Mouse (Mus musculus) embryo, embryonic 11.5 days (tissue): ENCODE results near the gene Anln.
"Not testable (repeated sequence)": the region's sequence is repeated elsewhere in the genome, so short reads cannot be mapped to it uniquely, and the experiment has no call there.

Experiments
- DNase-seq: peaks from one replicate; pipeline ENCODE4 v3.0.0-alpha.2; 2012; ENCODE audit warnings: low read depth, low spot score

Anln gene

GRCm38 (mm10) chr9:22389021-22389476 is at the start of gene Anln:
Gene Anln (minus strand): TSS chr9:22389188.
- DNase-seq: peak; percentile 93

GRCm38 (mm10) chr9:22434101-22434500 is 45.1 kb upstream of the Anln start:
- no peak for DNase-seq

GRCm38 (mm10) chr9:22433221-22433620 is 44.2 kb upstream of the Anln start:
- DNase-seq: no peak

GRCm38 (mm10) chr9:22430315-22430840 is 41.4 kb upstream of the Anln start:
- DNase-seq: no peak

- DNase-seq: no peak
Observed at GRCm38 (mm10) chr9:22429533-22430241, 40.7 kb upstream of the Anln start.

DNA sequence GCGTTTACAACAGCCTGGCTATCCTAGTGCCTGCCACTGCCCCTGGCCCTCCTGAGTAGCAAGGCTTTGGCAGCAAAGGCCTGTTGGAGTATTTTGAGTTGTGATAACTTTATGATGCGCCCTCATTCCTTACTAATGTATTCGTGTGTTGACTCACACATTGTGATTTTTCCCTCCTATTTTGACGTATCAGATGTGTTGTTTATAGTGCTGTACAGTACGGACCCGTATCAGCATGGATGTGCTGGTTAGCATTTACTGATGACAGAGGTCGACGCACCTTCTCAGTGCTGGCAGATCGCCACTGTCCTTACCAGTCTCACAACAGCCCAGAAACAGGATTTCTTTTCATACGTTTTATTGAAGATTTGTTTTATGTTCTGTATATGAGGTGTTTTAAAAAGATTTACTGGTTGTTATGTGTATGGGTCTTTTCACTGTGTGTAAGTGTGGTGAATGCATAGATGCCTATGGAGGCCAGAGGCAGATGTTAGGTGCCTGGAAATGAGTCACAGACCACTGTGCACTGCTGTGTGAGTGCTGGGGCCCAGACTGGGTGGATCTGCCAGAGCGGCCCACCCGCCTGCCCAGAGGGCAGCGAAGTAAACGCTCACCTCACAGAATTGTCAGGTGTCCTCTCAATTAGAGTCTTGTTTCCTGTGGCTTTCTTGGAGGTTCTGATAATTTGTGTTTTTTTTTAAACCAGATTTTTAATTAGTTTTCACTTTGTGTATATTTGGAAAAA is 39.9 kb upstream of the Anln start:
- no peak for DNase-seq

GRCm38 (mm10) chr9:22428028-22428665 is 39.2 kb upstream of the Anln start:
- no peak for DNase-seq

DNA sequence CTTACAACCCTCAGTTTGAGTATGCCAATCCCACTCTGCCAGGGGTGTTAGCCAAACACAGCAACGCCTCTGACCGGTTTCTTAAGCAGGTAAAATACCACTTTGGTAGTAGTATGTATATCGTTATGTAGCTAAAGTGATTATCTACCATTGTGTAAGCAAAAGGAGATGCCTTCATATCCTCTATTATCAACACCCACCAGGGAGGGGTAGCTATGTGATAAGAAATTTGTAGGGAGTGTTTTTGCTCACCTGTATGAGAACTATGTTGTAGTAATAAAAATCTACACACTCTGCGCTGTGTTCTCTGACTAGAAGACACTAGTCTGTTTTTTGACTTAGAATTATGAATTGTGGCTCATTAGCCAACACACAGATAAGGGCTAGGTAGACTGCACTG is 35.7 kb upstream of the Anln start:
- no peak for DNase-seq

- no peak for DNase-seq
Observed at GRCm38 (mm10) chr9:22424196-22424595, 35.2 kb upstream of the Anln start.

DNA sequence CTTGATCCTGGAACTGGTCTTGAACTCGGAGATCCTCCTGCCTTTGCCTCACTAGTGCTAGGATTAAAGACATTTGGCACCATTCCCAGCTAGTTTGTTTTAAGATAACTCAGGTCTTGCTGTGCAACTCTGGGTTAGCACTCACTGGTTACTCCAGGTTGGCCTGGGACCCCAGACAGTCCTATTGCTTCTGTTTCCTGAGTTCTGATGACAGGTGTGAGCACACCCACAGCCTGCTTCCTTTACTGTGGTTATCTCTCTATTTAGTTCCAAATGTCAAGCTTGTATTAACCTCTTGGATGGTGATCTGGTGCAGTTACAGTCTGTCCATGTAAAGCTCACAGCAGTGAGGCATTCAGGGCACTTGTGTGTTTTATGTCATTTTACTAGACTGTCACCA is 34.5 kb upstream of the Anln start:
- DNase-seq: no peak

GRCm38 (mm10) chr9:22422559-22422958 is 33.6 kb upstream of the Anln start:
- no peak for DNase-seq

GRCm38 (mm10) chr9:22420491-22420890 is 31.5 kb upstream of the Anln start:
- DNase-seq: no peak

DNA sequence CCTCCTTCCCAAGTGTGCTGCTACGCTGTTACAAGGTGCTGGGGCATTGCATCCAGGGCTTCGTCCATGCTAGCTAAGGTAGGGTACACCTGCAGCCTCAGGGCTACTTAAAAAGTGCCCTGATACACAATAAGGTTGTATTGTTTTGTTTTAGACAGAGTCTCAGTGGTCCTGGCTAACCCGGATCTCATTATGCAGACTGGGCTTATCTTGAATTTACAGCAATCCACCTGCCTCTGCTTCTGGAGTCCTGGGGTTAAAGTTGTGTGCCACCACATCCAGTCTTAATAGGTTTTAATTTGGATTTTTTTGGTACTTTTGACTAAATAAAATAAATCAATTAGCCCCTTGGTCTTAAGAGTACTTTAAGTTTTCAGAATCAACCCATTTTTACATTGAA is 30.9 kb upstream of the Anln start:
- DNase-seq: no peak

DNA sequence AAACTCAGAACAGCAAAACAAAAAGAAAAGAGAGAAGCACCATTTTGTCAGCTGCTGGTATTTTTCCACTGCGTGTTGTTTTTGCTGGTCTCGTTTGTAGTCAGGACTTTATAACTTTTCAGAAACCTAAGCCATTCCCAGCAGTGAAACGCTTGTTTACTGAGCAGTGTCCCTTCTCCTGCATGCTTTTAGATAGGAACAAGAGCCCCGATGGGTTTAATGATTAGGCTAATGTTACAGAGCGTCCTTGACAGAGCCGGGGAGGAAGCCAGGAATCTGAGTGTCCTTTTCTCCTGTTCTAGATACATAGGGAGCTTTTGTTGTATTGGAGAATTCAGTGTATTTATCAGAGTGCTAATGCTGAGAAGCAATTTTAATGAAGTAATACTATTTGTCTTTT is 28.6 kb upstream of the Anln start:
- no peak for DNase-seq

DNA sequence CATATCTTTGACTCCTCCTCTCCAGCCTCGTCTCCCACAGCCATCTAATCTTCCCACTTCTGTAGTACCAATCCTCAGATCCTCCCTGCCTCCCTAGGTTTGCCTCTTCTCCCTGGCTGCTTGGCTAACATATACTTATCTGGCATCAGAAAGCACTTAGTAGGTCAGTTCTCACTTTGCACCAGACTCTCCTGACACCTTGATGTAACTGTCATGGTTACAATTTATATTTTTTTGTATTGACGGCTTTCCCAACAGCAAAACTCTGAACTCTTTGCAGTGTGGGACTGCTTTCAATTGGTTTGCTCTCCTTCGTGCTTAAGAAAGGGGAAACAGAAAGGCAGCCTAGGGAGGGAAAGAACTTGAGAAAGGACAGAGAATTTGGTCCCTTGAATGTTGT is 27.2 kb upstream of the Anln start:
- DNase-seq: no peak

- peak; percentile 96 for DNase-seq
Observed at GRCm38 (mm10) chr9:22411002-22411857, 22.2 kb upstream of the Anln start, which contains the start of gene 9530077C05Rik. Gene 9530077C05Rik (plus strand): TSS chr9:22411513.

- no peak for DNase-seq
Observed at GRCm38 (mm10) chr9:22409501-22409900, 20.5 kb upstream of the Anln start.

DNA sequence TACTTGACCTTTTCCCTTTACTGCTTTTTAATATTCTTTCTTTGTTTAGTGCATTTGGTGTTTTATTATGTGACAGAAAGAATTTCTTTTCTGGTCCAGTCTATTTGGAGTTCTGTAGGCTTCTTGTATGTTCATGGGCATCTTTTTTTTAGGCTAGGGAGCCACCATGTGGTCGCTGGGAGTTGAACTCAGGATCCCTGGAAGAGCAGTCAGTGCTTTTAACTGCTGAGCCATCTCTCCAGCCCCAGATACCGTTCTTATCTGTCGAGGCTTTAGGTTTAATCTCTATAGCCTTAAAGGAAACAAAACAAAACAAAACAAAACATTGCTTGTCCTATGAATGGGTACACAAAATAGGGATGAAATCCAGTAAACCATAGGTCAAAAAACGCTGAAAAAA is 19.4 kb upstream of the Anln start:
- not testable (repeated sequence) for DNase-seq

- DNase-seq: not testable (repeated sequence)
Observed at GRCm38 (mm10) chr9:22407633-22408032, 18.6 kb upstream of the Anln start.

GRCm38 (mm10) chr9:22405414-22405813 is 16.4 kb upstream of the Anln start:
- no peak for DNase-seq

DNA sequence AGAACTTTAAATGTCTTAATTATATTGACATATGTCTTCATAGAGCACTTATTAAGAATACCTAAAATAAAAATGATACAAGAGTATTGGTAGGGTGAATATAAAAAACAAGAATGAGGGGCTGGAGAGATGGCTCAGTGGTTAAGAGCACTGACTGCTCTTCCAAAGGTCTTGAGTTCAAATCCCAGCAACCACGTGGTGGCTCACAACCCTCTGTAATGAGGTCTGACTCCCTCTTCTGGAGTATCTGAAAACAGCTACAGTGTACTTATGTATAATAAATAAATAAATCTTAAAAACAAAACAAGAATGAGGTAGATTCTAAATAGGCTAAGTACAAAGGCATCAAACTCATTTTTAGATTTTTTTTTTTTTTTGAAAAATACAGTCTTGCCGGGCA is 14.5 kb upstream of the Anln start:
- DNase-seq: not testable (repeated sequence)
